Comparison of ENCODE assay signal across 22 mouse cellular contexts in genomic region chr11:102384418-102384817, GRCm38 (mm10). TPM values are rescaled to one million over a fixed set of nuclear protein-coding genes. Genes with fewer than 3 reads are reported as not detected.
DNase-seq lines count a peak whose midpoint lies in the region; ATAC-seq and TF ChIP-seq lines count a peak whose summit lies in the region.
"Had no signal": no experiment of that assay in that cellular context is flagged by ENCODE, and none has a peak within 500 bp of the region (broad histone marks: within the 10 kb centered on the region; RNA-seq: fewer than 3 reads in every experiment).

No protein-coding gene starts in this region.

- no peaks in the 10 kb centered on the region for H3K9me3 ChIP-seq in forebrain, postnatal 0 days (ENCODE audit: low read length)
- no peaks in the 10 kb centered on the region for H3K9me3 ChIP-seq in forebrain, embryonic 10.5 days
- H3K9me3 ChIP-seq: forebrain, embryonic 15.5 days; hindbrain, embryonic 12.5 days; limb, embryonic 10.5 days; midbrain, embryonic 13.5 days; neural tube, embryonic 13.5 days had no signal

- H3K36me3 ChIP-seq in forebrain, postnatal 0 days (ENCODE audit: insufficient read depth): no peaks in the 10 kb centered on the region
- H3K36me3 ChIP-seq in forebrain, embryonic 10.5 days (replicated peaks): no peaks in the 10 kb centered on the region
- H3K36me3 ChIP-seq: forebrain, embryonic 15.5 days; hindbrain, embryonic 12.5 days; limb, embryonic 10.5 days; midbrain, embryonic 13.5 days; neural tube, embryonic 13.5 days had no signal

- no peak overlapping the region for H3K9ac ChIP-seq in forebrain, postnatal 0 days
- H3K9ac ChIP-seq: forebrain, embryonic 15.5 days; hindbrain, embryonic 12.5 days; midbrain, embryonic 13.5 days; neural tube, embryonic 13.5 days had no signal

- no peak overlapping the region for H3K4me2 ChIP-seq in forebrain, postnatal 0 days (ENCODE audit: low read depth)
- H3K4me2 ChIP-seq: forebrain, embryonic 15.5 days; hindbrain, embryonic 12.5 days; midbrain, embryonic 13.5 days; neural tube, embryonic 13.5 days had no signal

- no peak for TF ChIP-seq CTCF in forebrain, postnatal 0 days (IDR thresholded peaks at IDR 0.05; ENCODE audit: low read depth)

- DNase-seq in forebrain, postnatal 0 days: peak; percentile 73
- no peak for DNase-seq in forebrain, embryonic 10.5 days (ENCODE audit: extremely low spot score, low spot score)
- DNase-seq in left cerebral cortex, postnatal 25 days (ENCODE audit: low spot score in 2 of 2): peak; percentile 30 to 87
- no peak for DNase-seq in left cerebral cortex, postnatal 4 days
- peak; percentile 95 for DNase-seq in 3T3-L1 (ENCODE audit: low read depth, low spot score)
- peak; percentile 91 for DNase-seq in NIH3T3 (ENCODE audit: low read depth)
- DNase-seq in urinary bladder, postnatal 36 days (ENCODE audit: low spot score in 2 of 2): no peak
- DNase-seq in thymus, postnatal 14 days: no peak
- DNase-seq: adrenal gland, postnatal 10 days; kidney, adult 18-20 months; lung, postnatal 10 days had no signal

- intact Hi-C loops in left cerebral cortex, postnatal 25 days (cut with DNase I): no loop called here
- intact Hi-C loops in left cerebral cortex, postnatal 4 days (cut with DNase I): loop anchor here (5.0 kb wide), 1 partner anchor 37 kb away; no protein-coding TSS in a partner anchor

- H3K4me1 ChIP-seq in forebrain, postnatal 0 days (ENCODE audit: insufficient read depth): no peaks in the 10 kb centered on the region
- 0 out of 2 replicates have a peak, but pooled peaks cover 3% of the 10 kb centered on the region for H3K4me1 ChIP-seq in forebrain, embryonic 10.5 days
- H3K4me1 ChIP-seq: forebrain, embryonic 15.5 days; hindbrain, embryonic 12.5 days; midbrain, embryonic 13.5 days had no signal

- H3K4me3 ChIP-seq in forebrain, postnatal 0 days (ENCODE audit: low read depth, low read length): no peak overlapping the region
- H3K4me3 ChIP-seq in forebrain, embryonic 10.5 days: no peak overlapping the region
- H3K4me3 ChIP-seq: forebrain, embryonic 15.5 days; hindbrain, embryonic 12.5 days; limb, embryonic 10.5 days; midbrain, embryonic 13.5 days; neural tube, embryonic 13.5 days had no signal

- no peaks in the 10 kb centered on the region for H3K27me3 ChIP-seq in forebrain, postnatal 0 days (ENCODE audit: insufficient read depth, low read length)
- no peaks in the 10 kb centered on the region for H3K27me3 ChIP-seq in forebrain, embryonic 10.5 days (ENCODE audit: poor library complexity, severe bottlenecking)
- H3K27me3 ChIP-seq: forebrain, embryonic 15.5 days; hindbrain, embryonic 12.5 days; midbrain, embryonic 13.5 days; neural tube, embryonic 13.5 days had no signal

- no peak overlapping the region for H3K27ac ChIP-seq in forebrain, postnatal 0 days (ENCODE audit: low read depth, low read length)
- no peak overlapping the region for H3K27ac ChIP-seq in forebrain, embryonic 10.5 days
- H3K27ac ChIP-seq: forebrain, embryonic 15.5 days; hindbrain, embryonic 12.5 days; kidney, postnatal 0 days; limb, embryonic 10.5 days; midbrain, embryonic 13.5 days; neural tube, embryonic 13.5 days; stomach, postnatal 0 days had no signal

- ATAC-seq in forebrain, postnatal 0 days: no peak
- ATAC-seq: forebrain, embryonic 15.5 days; midbrain, embryonic 13.5 days; Patski had no signal

- WGBS in forebrain, postnatal 0 days: 48% methylated on average over 2 of the region's 2 CpGs
- WGBS in forebrain, embryonic 10.5 days: 93% methylated on average over 2 of the region's 2 CpGs

RNA-seq across cellular contexts. Expression of gene Rundc3a, which starts 8.8 kb away (rescaled TPM):
- total RNA-seq in forebrain, postnatal 0 days (2014; rRNA removed): 306 and 418 TPM in 2 replicates
- polyA plus RNA-seq in forebrain, postnatal 0 days (2015; fragmentation: Nextera tagmentation; extraction: Ambion mirVana): 118 and 121 TPM in 2 replicates
- 10.5 and 13.5 TPM in 2 replicates for polyA plus RNA-seq in forebrain, embryonic 10.5 days (2016; fragmentation: Nextera tagmentation; extraction: Ambion mirVana)
- 100 to 1,000 TPM; 441 to 469 TPM for total RNA-seq in left cerebral cortex, postnatal 25 days (2021)
- total RNA-seq in left cerebral cortex, postnatal 4 days (2021): 100 to 1,000 TPM; 261 to 262 TPM
- total RNA-seq: gastrocnemius, adult 18-20 months; megakaryocyte, adult 5-6 weeks had no signal

RNA-seq across cellular contexts. Expression of gene Slc4a1, which starts 18.4 kb away (rescaled TPM):
- 0.24 and 1.2 TPM in 2 replicates for total RNA-seq in forebrain, postnatal 0 days (2014; rRNA removed)
- 0.50 and 0.68 TPM in 2 replicates for polyA plus RNA-seq in forebrain, postnatal 0 days (2015; fragmentation: Nextera tagmentation; extraction: Ambion mirVana)
- polyA plus RNA-seq in forebrain, embryonic 10.5 days (2016; fragmentation: Nextera tagmentation; extraction: Ambion mirVana): 37.4 and 52.1 TPM in 2 replicates
- total RNA-seq in left cerebral cortex, postnatal 25 days (2021): under 1 TPM; 0.62 to 0.73 TPM
- 1 to 10 TPM in 1 of 2 experiments, under 1 TPM in 1; 0.87 to 1.9 TPM for total RNA-seq in left cerebral cortex, postnatal 4 days (2021)
- polyA plus RNA-seq: C2C12, Patski had no signal

RNA-seq across cellular contexts. Expression of gene Slc25a39, which starts 23.3 kb away (rescaled TPM):
- 96.3 and 114 TPM in 2 replicates for total RNA-seq in forebrain, postnatal 0 days (2014; rRNA removed)
- 120 and 129 TPM in 2 replicates for polyA plus RNA-seq in forebrain, postnatal 0 days (2015; fragmentation: Nextera tagmentation; extraction: Ambion mirVana)
- polyA plus RNA-seq in forebrain, embryonic 10.5 days (2016; fragmentation: Nextera tagmentation; extraction: Ambion mirVana): 255 and 262 TPM in 2 replicates
- total RNA-seq in left cerebral cortex, postnatal 25 days (2021): 10 to 100 TPM; 58.8 to 64.8 TPM
- 10 to 100 TPM; 57.2 to 58.8 TPM for total RNA-seq in left cerebral cortex, postnatal 4 days (2021)

RNA-seq across cellular contexts. Expression of gene Grn, which starts 45.7 kb away (rescaled TPM):
- 49.5 and 66.2 TPM in 2 replicates for total RNA-seq in forebrain, postnatal 0 days (2014; rRNA removed)
- 72.3 and 86.6 TPM in 2 replicates for polyA plus RNA-seq in forebrain, postnatal 0 days (2015; fragmentation: Nextera tagmentation; extraction: Ambion mirVana)
- polyA plus RNA-seq in forebrain, embryonic 10.5 days (2016; fragmentation: Nextera tagmentation; extraction: Ambion mirVana): 66.2 and 70.1 TPM in 2 replicates
- 10 to 100 TPM; 58.3 to 71.3 TPM for total RNA-seq in left cerebral cortex, postnatal 25 days (2021)
- total RNA-seq in left cerebral cortex, postnatal 4 days (2021): 10 to 100 TPM; 54.0 to 58.5 TPM

Comparison
In these comparisons a context has a peak if more than half of its experiments do, and no peak if none do; other contexts are left out.
1. DNase-seq: peak in forebrain, postnatal 0 days (single experiment), left cerebral cortex, postnatal 25 days (2 of 2), 3T3-L1 (single experiment) and NIH3T3 (single experiment); none in forebrain, embryonic 10.5 days (single experiment), left cerebral cortex, postnatal 4 days (single experiment), urinary bladder, postnatal 36 days (0 of 2) and thymus, postnatal 14 days (single experiment).